Mouse (Mus musculus) heart, postnatal 0 days (tissue): ENCODE results near the gene Dennd2a.

ENCODE experiments used
- CTCF ChIP-seq: IDR thresholded peaks from 2 replicates; pipeline ENCODE4 v1.5.1; 2016; ENCODE audit warnings: antibody characterized with exemption, control low read depth, low read depth
- EP300 ChIP-seq: IDR thresholded peaks from 2 replicates; pipeline ENCODE4 v1.6.1; 2016; ENCODE audit warnings: antibody characterized with exemption, low read depth

GRCm38 (mm10) chr6:39483656-39484055 is 74.0 kb downstream of the Dennd2a start:
- TF ChIP-seq CTCF (no peak), EP300 (no peak)
